Mouse (Mus musculus) layer of hippocampus, adult 18-20 months (tissue): ENCODE results near the gene Sephs2. TPM values are rescaled to one million over a fixed set of nuclear protein-coding genes. Genes with fewer than 3 reads are reported as not detected.

Source experiments
- DNase-seq, 2 experiments: peaks; one replicate each; pipeline ENCODE4 v3.0.0; 2022; ENCODE audit warnings: low spot score in 2 of 2
- total RNA-seq, 2 experiments: library from RNA; stranded (reverse); gene quantifications; 2 replicates each; pipeline ENCODE4 v1.2.3; 2021

The Sephs2 gene
- total RNA-seq, 2 experiments from 2014 or later, result 35.0 to 38.6 TPM

DNA sequence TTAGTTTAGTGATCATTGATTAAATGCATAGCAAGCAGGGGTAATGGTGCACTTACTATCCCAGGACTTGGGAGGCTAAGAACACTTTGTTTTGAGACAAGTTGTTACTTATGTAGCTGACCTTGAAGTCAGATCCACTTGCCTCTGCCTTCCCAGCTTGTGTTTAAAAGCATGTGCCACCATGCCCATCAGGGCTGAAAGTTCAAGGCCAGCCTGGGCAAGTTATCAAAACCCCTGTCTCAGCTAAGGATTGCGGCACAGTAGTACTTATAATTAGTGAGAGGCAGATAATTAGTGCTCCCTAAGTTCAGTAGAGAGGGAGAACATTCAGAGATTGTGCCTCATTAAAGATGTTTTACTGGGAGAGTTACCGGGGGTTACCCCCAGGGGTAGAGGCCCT lies 39.1 kb downstream of the Sephs2 start:
- DNase-seq, result no peak

DNA sequence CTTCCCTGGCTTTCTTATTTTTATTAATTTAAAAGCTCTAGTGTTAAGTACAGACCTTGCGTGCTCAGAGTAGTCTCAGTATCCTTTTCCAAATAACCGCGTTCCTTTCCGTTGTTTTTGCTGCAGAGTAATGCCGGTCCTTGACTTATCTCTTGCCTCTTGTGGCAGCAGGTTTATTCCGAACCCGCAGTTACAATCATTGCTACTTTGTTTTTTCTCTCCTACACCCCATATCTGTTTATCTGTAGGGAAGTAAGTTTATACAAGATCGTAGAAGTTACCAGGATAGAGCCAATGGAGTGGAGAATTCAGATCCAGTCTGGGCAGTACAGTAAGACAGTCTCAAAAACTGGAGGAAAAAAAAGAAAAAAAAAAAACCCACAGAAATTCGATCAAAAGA lies 40.1 kb downstream of the Sephs2 start:
- DNase-seq, result no peak

DNA sequence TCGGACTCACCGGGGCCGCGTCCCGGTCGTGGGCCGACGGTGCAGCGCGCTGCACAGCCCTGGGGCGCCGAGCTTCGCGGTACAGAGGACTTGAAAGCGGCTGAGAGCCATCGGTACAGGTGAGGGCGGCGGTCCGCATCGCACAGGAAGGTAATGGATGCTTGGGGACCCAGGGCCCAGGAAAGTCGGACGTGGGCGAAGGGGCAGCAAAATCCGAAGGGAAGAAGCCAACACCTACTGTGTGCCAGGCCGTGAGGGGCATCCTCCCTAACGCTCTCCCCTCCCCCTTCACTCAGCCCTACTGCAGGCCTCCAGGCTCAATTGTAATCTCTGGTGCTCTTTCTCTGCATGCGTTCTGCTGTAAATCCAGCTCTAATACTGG lies 40.5 kb downstream of the Sephs2 start:
- peak in 1 of 2 experiments; percentile 39 for DNase-seq

DNA sequence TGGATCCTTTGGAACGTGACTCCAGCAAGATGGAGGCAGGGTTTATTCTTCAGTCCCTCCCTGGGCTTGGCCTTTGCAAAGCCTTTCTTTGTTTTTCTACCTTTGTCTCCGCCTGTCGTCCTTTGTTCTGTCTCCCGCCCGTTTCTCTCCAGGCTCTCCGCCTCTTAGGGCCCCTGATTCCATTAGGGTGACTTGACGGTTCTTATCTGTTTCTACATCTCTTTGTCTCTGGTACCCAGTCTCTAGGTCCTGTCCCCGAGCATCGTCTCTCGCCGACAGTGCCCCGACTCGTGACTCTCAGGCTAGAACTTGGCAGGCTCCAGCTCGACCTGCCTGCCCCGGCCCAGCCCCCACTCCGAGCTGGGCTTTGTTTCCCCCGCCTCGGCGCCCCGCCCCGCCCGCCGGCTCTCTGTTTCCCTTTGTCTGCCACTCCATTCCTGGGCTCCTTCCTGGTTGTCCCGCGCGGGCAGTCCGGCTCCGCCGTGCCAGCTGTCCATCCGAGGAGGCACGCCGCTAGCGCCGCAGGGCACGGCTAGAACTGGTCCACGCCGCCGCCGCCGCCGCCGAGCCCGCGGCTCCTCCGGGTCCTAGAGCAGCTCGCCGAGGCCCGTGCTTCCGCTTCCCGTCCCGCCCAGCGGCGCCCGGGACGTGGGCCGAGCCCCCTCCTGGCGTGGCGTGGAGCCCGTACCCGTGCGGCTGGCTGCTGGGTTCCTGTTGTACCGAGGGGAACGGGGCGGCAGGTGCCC lies 41.1 kb downstream of the Sephs2 start, which contains the start of the genes Zfp553 and Sept1:
Zfp553 (plus strand) TSS at position 440 of the 746 bp plus-strand sequence.
Sept1 (minus strand) TSS at position 509 of the 746 bp plus-strand sequence.
- peak; percentile 79 to 80 for DNase-seq

DNA sequence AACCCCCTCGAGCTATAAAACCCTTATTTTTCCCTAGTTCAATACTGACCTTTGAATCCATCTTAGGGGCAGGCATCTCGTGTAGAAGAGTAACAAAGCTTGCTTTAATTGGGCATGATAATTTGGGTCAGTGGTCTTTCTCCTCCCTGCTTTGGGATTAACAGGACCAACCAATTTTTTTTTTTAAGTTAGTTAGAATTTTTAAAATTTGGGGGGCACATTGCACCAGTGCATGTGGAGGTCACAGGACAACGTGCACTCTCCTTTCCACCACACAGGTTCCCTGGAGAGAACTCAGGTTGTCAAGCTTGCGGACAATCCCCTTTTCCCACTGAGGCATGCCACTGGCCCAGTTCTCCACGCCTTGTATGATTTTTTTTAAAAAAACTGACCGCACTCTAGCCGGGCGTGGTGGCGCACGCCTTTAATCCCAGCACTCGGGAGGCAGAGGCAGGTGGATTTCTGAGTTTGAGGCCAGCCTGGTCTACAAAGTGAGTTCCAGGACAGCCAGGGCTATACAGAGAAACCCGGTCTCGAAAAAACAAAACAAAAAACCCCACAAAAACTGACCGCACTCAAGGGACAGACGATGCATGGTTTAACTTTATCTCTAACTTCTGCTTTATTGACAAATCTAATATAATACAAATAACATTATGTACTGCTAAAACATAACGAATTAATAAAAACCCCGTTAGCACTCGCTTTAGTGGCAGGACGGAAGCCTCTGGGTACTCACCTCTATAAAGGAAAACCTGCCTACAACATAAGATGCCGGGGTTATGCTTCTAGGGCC lies 41.8 kb downstream of the Sephs2 start:
- DNase-seq, result no peak

DNA sequence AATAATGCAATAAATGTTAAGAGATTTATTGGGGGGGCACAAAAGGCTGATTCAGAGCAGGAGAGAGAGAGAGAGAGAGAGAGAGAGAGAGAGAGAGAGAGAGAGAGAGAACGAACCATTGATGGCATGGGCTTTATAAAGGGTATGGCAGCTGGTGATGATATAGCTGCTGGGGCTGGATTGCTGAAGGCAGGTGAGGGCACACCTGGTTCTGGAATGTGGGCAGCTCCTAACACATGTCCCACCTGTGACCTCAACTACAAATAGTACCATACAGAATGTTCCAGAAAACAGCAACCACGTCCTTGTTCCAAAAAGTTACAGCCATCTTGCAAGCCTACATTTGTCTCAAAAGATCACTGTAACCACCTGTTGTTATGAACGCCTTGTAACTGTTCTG lies 42.5 kb downstream of the Sephs2 start:
- DNase-seq, result no peak

DNA sequence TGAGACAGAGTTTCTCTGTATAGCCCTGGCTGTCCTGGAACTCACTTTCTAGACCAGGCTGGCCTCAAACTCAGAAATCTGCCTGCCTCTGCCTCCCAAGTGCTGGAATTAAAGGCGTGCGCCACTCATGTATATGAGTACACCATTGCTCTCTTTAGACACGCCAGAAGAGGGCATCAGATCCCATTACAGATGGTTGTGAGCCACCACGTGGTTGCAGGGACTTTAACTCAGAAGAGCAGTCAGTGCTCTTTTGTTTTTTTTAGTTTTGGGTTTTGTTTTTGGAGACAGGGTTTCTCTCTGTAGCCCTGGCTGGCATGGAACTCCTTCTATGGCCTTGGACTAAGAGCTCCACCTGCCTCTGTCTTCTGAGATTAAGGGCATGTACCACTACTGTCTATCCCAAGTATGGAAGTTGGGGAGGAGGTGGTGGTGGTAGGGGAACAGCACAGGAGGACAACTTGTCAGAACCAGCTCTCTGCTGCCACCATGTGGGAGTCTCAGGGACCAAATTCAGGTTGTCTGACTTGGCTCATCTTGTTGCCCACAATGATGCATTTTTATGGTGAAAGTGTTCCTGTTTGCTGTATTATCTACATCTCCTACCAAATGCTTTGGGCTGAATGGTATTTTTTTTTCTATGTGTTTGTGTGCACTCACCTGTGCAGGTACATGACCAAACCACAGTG lies 45.1 kb downstream of the Sephs2 start:
- DNase-seq, result peak; percentile 71 to 87

DNA sequence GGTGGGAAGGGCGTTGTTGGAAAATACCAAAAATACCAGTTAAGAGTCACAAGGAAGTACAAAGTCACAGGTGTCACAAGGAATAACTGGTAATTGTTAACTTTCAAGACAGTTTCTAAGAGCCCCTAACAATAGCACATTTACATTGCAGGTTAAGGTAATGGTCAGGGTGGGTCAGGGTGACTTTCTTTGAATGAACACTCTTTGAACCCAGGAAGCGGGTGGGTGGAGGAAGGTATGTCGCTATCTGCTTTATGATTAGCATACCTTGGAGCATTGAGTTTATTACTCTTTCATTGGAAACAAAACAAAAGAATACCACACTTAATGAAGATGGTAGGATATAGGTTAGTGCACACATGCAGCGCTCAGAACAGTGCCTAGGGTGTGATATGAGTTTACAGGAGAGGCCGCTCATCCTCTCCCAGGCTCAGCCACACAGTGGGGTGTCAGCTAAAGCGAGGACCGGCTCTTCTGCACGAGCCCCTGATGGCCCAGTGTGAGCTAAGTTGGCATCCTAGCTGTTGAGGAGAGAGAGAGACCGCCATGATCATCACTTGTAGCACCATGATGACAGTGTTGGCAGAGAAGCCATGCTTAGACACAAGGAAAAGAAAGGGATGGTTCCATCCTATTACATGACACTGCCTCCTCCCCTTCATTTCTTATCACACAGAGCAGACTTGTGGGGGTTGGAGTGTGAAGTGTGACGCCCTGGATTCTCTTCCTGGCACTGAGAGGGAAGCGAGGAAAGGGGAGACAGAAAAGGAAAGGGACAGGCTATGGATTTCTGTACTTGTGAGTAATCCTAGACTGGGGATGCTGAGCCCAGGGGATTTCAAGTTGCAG lies 48.5 kb downstream of the Sephs2 start:
- no peak for DNase-seq

DNA sequence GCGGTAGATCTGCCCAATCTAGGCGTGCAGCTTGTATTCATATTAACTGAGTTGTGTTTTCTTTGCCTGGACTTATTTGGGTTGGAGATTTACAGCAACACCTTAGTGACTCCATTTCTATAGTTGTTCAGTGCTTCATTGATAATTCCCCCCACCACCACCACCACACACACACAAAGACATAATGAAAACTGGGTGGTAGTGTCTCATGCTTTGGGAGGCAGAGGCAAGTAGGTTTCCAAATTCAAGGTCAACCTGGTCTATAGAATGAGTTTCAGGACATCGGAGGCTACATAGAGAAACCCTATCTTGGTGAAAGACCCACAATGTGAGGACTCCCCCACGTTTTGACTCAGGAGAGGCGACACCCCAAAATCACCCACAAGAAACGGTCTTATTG lies 49.2 kb downstream of the Sephs2 start:
- DNase-seq, result no peak

DNA sequence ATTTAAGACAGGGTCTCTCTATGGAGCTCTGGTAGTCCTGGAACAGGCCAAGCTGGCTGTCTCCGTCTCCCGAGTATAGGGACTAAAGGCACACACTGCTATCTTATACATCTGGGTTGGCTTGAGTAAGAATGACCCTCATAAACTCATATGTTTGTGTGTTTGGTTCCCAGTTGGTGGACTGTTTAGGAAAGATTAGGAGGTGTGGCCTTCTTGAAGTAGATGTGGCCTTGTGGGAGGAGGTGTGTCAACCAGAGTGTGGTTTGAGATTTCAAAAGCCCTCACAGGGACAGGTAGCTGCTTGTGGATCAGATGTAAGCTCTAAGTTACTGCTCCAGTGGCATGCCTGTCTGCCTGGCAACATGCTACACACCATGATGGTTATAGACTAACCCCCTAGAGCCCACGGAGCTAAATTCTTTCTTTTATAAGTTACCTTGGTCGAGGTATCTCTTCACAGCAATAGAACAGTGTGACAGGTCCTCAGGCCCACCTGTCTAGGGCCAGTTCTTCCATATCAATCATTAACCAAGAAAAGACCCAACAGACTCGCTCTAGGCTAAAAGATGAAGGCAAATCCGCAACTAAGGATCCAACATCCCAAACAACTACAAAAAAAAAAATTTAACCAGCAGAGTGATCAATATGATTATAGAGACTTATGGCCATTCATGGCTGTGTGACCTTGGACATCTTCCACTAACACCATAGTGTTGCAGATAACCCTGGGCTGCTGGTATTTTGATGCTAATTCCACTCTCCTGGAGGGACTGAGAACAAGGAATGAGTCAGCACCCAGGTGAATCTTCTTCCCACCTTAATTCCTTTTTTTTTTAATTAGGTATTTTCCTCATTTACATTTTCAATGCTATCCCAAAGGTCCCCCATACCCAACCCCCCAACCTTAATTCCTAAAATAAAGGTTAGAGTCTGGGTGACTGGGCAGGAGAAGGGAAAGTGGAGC lies 50.1 kb downstream of the Sephs2 start:
- no peak for DNase-seq

DNA sequence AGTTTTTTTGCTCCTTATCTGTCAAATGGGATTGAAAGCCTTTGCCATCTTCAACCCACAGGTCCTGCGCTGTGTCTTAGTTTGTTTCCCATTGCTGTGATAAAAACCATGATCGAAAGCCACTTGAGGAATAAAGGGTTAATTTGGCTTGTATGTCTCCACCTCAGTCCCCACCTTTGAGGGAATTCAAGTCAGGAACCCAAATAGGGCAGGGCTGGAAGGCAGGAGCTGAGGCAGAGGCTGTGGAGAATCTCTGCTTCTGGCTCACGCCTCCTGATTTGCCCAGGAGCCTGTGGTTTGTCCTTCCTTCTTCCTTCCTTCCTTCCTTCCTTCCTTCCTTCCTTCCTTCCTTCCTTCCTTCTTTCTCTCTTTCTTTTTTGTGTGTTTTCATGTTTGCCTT lies 50.7 kb downstream of the Sephs2 start:
- no peak for DNase-seq

Other genes with a start within 250 kb of the Sephs2 start
- gene Maz, start 247.0 kb downstream of the Sephs2 start, total RNA-seq, result 100 to 1,000 TPM; 238 to 241 TPM
- gene Kif22, start 231.6 kb downstream of the Sephs2 start, total RNA-seq, result 1 to 10 TPM; 3.1 to 6.0 TPM
- gene Zg16, start 186.7 kb downstream of the Sephs2 start, total RNA-seq, result not detected
- gene AI467606, start 182.7 kb downstream of the Sephs2 start, total RNA-seq, result 1 to 10 TPM in 1 of 2 experiments, under 1 TPM in 1; 0.84 to 1.6 TPM
- gene Qprt, start 151.8 kb downstream of the Sephs2 start, total RNA-seq, result under 1 TPM; 0.20 to 0.50 TPM
- under 1 TPM; 0.25 to 0.30 TPM for gene Spn, start 136.2 kb downstream of the Sephs2 start, total RNA-seq
- gene Cd2bp2, start 78.0 kb downstream of the Sephs2 start, total RNA-seq, result 100 to 1,000 TPM in 1 of 2 experiments, 10 to 100 TPM in 1; 87.8 to 105 TPM
- 100 to 1,000 TPM in 1 of 2 experiments, 10 to 100 TPM in 1; 93.5 to 106 TPM for gene Tbc1d10b, start 65.6 kb downstream of the Sephs2 start, total RNA-seq
- gene Mylpf, start 65.2 kb downstream of the Sephs2 start, total RNA-seq, result 1 to 10 TPM; 1.7 to 2.2 TPM
- 10 to 100 TPM; 22.4 TPM for gene Zfp553, start 41.0 kb downstream of the Sephs2 start, total RNA-seq
- gene Sept1, start 40.9 kb downstream of the Sephs2 start, total RNA-seq, result 1 to 10 TPM; 5.9 to 7.9 TPM
- gene Zfp771, start 29.8 kb downstream of the Sephs2 start, total RNA-seq, result 10 to 100 TPM; 62.6 to 66.0 TPM
- 10 to 100 TPM; 22.0 to 22.8 TPM for gene Dctpp1, start 13.3 kb downstream of the Sephs2 start, total RNA-seq
- under 1 TPM; 0.18 to 0.30 TPM for gene Itgal, start 22.2 kb upstream of the Sephs2 start, total RNA-seq
- gene Zfp768, start 71.5 kb upstream of the Sephs2 start, total RNA-seq, result 10 to 100 TPM; 11.3 to 13.6 TPM
- gene Zfp747, start 102.0 kb upstream of the Sephs2 start, total RNA-seq, result 1 to 10 TPM; 6.3 to 7.5 TPM
- 1 to 10 TPM; 3.4 to 3.5 TPM for gene 9130019O22Rik, start 113.1 kb upstream of the Sephs2 start, total RNA-seq
- gene E430018J23Rik, start 119.6 kb upstream of the Sephs2 start, total RNA-seq, result 1 to 10 TPM; 6.0 to 7.9 TPM
- gene Zfp764, start 132.8 kb upstream of the Sephs2 start, total RNA-seq, result 1 to 10 TPM; 3.8 to 3.9 TPM
- 10 to 100 TPM; 14.7 to 15.5 TPM for gene Zfp688, start 148.0 kb upstream of the Sephs2 start, total RNA-seq
- gene Zfp689, start 175.1 kb upstream of the Sephs2 start, total RNA-seq, result 1 to 10 TPM; 6.0 to 6.5 TPM
- 10 to 100 TPM; 27.4 to 30.4 TPM for gene Prr14, start 185.6 kb upstream of the Sephs2 start, total RNA-seq
- gene Fbrs, start 205.1 kb upstream of the Sephs2 start, total RNA-seq, result 10 to 100 TPM; 55.7 to 58.5 TPM
- 100 to 1,000 TPM; 103 to 108 TPM for gene Srcap, start 237.9 kb upstream of the Sephs2 start, total RNA-seq
- gene Gm42715, start 245.5 kb upstream of the Sephs2 start, total RNA-seq, result 1 to 10 TPM; 7.6 to 9.2 TPM